Mouse (Mus musculus) left cerebral cortex, adult 2 months (tissue): Measurements from ENCODE around the gene Fam107b. TPM values are rescaled to one million over a fixed set of nuclear protein-coding genes. Genes with fewer than 3 reads are reported as not detected.

ENCODE experiments used
- DNase-seq, 2 experiments: peaks; one replicate each; pipeline ENCODE4 v3.0.0; 2021 to 2022; ENCODE audit warnings: low spot score in 2 of 2, mixed read lengths in 1 of 2; ENCODE audit errors: extremely low spot score in 1 of 2
- H3K27ac ChIP-seq: fragments of 200-600 bp; 2 replicates; pipeline ENCODE4 v1.8.1; 2022
- H3K4me3 ChIP-seq: fragments of 200-600 bp; 2 replicates; pipeline ENCODE4 v1.8.1; 2022
- CTCF ChIP-seq: fragments of 200-600 bp; IDR thresholded peaks from 2 replicates; pipeline ENCODE4 v1.8.1; 2022; ENCODE audit warnings: antibody characterized with exemption, mild to moderate bottlenecking, moderate library complexity
- intact Hi-C: fragments of 180-260 bp; cut with DNase I; formaldehyde crosslinking; loops from one replicate; pipeline ENCODE4 v1.15.1; 2025
- total RNA-seq, 2 experiments: library from RNA; stranded (reverse); gene quantifications; 2 replicates each; pipeline ENCODE4 v1.2.3; 2021

Gene Fam107b
- total RNA-seq, 2 experiments from 2014 or later = 7.9 to 10.0 TPM

GRCm38 (mm10) chr2:3758406-3758805 lies 188.1 kb downstream of the Fam107b start:
- no peak; the same call in 1 of the 2 replicates for TF ChIP-seq CTCF
- H3K4me3 ChIP-seq = no peak overlapping the region
- no peak for DNase-seq
- intact Hi-C loops = no loop called here
- H3K27ac ChIP-seq = no peak overlapping the region

GRCm38 (mm10) chr2:3760234-3760836 lies 190.0 kb downstream of the Fam107b start:
- H3K4me3 ChIP-seq = no peak overlapping the region
- no peak for TF ChIP-seq CTCF
- no peak overlapping the region for H3K27ac ChIP-seq
- DNase-seq = no peak
- intact Hi-C loops = loop anchor here (10.0 kb wide), 1 partner anchor 416 kb away; no protein-coding TSS in a partner anchor

GRCm38 (mm10) chr2:3764136-3764535 lies 193.8 kb downstream of the Fam107b start:
- H3K4me3 ChIP-seq = no peak overlapping the region
- intact Hi-C loops = loop anchor here (10.0 kb wide), 1 partner anchor 419 kb away; no protein-coding TSS in a partner anchor
- DNase-seq = no peak
- H3K27ac ChIP-seq = no peak overlapping the region
- TF ChIP-seq CTCF = no peak

- intact Hi-C loops = loop anchor here (10.0 kb wide), 1 partner anchor 421 kb away; no protein-coding TSS in a partner anchor
- no peak for TF ChIP-seq CTCF
- Histone ChIP-seq H3K27ac (no peak overlapping the region), H3K4me3 (no peak overlapping the region)
- DNase-seq = no peak
Observed at GRCm38 (mm10) chr2:3765957-3766783, 195.9 kb downstream of the Fam107b start.

GRCm38 (mm10) chr2:3769260-3769659 lies 199.0 kb downstream of the Fam107b start:
- no peak overlapping the region for H3K4me3 ChIP-seq
- peak; percentile 80 for TF ChIP-seq CTCF
- H3K27ac ChIP-seq = no peak overlapping the region
- intact Hi-C loops = loop anchor here (2.0 to 10.0 kb wide), 2 partner anchors 222 to 424 kb away; no protein-coding TSS in a partner anchor
- peak; percentile 52 to 73 for DNase-seq

- TF ChIP-seq CTCF = no peak
- H3K4me3 ChIP-seq = no peak overlapping the region
- no peak overlapping the region for H3K27ac ChIP-seq
- no peak for DNase-seq
- intact Hi-C loops = loop anchor here (2.0 to 10.0 kb wide), 2 partner anchors 223 to 425 kb away; no protein-coding TSS in a partner anchor
Observed at GRCm38 (mm10) chr2:3769786-3770318, 199.6 kb downstream of the Fam107b start.

- H3K4me3 ChIP-seq = no peak overlapping the region
- no peak overlapping the region for H3K27ac ChIP-seq
- TF ChIP-seq CTCF = no peak
- no peak for DNase-seq
- intact Hi-C loops = no loop called here
Observed at GRCm38 (mm10) chr2:3770383-3770782, 200.1 kb downstream of the Fam107b start.

GRCm38 (mm10) chr2:3771483-3771882 lies 201.2 kb downstream of the Fam107b start:
- Histone ChIP-seq H3K27ac (no peak overlapping the region), H3K4me3 (no peak overlapping the region)
- no peak for DNase-seq
- no peak for TF ChIP-seq CTCF
- intact Hi-C loops = no loop called here

GRCm38 (mm10) chr2:3773089-3773488 lies 202.8 kb downstream of the Fam107b start:
- intact Hi-C loops = no loop called here
- no peak overlapping the region for H3K4me3 ChIP-seq
- TF ChIP-seq CTCF = no peak
- no peak for DNase-seq
- no peak overlapping the region for H3K27ac ChIP-seq

- Histone ChIP-seq H3K4me3 (no peak overlapping the region), H3K27ac (no peak overlapping the region)
- no peak for TF ChIP-seq CTCF
- no peak for DNase-seq
- intact Hi-C loops = no loop called here
Observed at GRCm38 (mm10) chr2:3775569-3775968, 205.3 kb downstream of the Fam107b start.

GRCm38 (mm10) chr2:3776045-3776444 lies 205.8 kb downstream of the Fam107b start:
- Histone ChIP-seq H3K4me3 (no peak overlapping the region), H3K27ac (no peak overlapping the region)
- intact Hi-C loops = no loop called here
- DNase-seq = no peak
- TF ChIP-seq CTCF = no peak

GRCm38 (mm10) chr2:3777696-3778095 lies 207.4 kb downstream of the Fam107b start:
- no peak for TF ChIP-seq CTCF
- Histone ChIP-seq H3K4me3 (no peak overlapping the region), H3K27ac (no peak overlapping the region)
- intact Hi-C loops = no loop called here
- no peak for DNase-seq
